Mouse (Mus musculus) G1E (cell line): Measurements from ENCODE around the gene Rere.

Source experiments
- CTCF ChIP-seq: IDR thresholded peaks from 2 replicates; pipeline ENCODE4 v1.5.1; 2012; ENCODE audit warnings: low read depth, low read length, inconsistent platforms, mixed read lengths
- GATA1 ChIP-seq: IDR thresholded peaks from 2 replicates; pipeline ENCODE4 v1.6.1; 2012; ENCODE audit warnings: borderline replicate concordance, low read length, inconsistent platforms, mixed read lengths
- GATA2 ChIP-seq: IDR thresholded peaks from 2 replicates; pipeline ENCODE4 v1.6.1; 2012; ENCODE audit warnings: low read depth, low read length, inconsistent platforms, borderline replicate concordance
- TAL1 ChIP-seq: conservative IDR thresholded peaks from 2 replicates; pipeline ENCODE4 v1.6.1; 2012; ENCODE audit warnings: low read depth, low read length, inconsistent platforms, mixed read lengths

- TF ChIP-seq TAL1 (no peak), CTCF (no peak), GATA1 (no peak), GATA2 (no peak)
These were observed 314.5 kb downstream of the Rere start for GRCm38 (mm10) chr4:150595991-150596390.
